Mouse (Mus musculus): ENCODE data around the gene S100a4. TPM values are rescaled to one million over a fixed set of nuclear protein-coding genes. Genes with fewer than 3 reads are reported as not detected.

Gene S100a4
- polyA plus RNA-seq, 1 experiment from 2014 or later = 4.0 TPM

DNA sequence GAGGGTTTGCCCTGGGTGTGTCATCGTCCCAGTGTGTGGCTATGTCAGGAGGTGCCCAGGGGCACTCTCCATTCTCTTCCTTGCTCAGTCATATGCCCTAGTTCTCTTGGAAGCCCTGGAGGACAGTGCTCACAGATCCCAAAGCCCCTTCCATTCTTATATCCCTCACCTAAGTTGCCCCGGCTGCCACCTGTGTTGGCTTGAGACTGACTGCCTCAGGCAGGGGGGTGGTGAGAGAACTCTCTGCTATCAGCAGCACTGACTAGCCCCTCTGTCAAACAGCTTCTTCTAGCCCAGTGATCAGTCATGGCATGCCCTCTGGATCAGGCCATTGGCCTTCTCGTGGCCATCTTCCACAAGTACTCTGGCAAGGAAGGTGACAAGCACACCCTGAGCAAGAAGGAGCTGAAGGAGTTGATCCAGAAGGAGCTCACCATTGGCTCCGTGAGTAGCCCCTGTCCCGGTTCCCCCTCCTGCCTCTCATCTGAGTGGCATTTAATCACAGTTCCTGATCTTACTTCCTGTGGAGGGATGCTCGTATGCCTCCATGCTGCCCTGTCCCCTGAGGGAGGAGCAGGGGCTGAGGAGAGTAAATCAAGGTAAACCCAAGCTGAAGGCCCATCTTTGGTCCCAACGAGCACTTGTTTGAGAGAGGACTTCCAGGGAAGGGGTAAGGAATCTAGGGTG is 10.0 kb downstream of the S100a4 start:
- no peak for TF ChIP-seq EP300 (IDR thresholded peaks at IDR 0.05; ENCODE audit: low read depth)
- no peak for TF ChIP-seq CTCF (IDR thresholded peaks at IDR 0.05; ENCODE audit: low read depth)
- Histone ChIP-seq H3K27ac (ENCODE audit: low read depth) (no peak overlapping the region), H3K9ac (replicated peaks) (no peak overlapping the region; the same call in 1 of the 2 replicates), H3K4me1 (ENCODE audit: insufficient read depth) (peaks cover 4% of the 10 kb centered on the region; the same call in 1 of the 2 replicates), H3K27me3 (ENCODE audit: insufficient read depth, low read length) (no peaks in the 10 kb centered on the region), H3K4me3 (ENCODE audit: low read depth, low read length) (peak overlapping the region; percentile 31), H3K36me3 (replicated peaks; ENCODE audit: insufficient read depth, low read length) (no peaks in the 10 kb centered on the region), H3K9me3 (ENCODE audit: low read length) (no peaks in the 10 kb centered on the region), H3K4me2 (ENCODE audit: low read depth, low read length) (peak overlapping the region; percentile 64)
- DNase-seq (no peak), ATAC-seq (no peak)
- 40% methylated on average over 7 of the region's 7 CpGs for WGBS (ENCODE audit: insufficient replicate concordance)

DNA sequence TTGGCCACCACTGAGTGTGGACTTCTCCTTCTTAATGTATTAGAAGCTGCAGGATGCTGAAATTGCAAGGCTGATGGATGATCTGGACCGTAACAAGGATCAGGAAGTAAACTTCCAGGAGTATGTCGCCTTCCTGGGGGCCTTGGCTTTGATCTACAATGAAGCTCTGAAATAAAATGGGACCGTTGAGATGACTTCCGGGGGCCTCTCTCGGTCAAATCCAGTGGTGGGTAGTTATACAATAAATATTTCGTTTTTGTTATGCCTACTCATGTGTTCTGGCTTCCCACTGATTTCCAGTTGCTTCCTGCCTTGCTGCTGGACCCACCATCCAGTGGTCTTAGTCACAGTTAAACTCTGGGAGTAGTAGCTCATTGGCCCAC is 10.6 kb downstream of the S100a4 start:
- H3K4me3 ChIP-seq (ENCODE audit: low read depth, low read length) = peak overlapping the region; percentile 31; the same call in 1 of the 2 replicates

DNA sequence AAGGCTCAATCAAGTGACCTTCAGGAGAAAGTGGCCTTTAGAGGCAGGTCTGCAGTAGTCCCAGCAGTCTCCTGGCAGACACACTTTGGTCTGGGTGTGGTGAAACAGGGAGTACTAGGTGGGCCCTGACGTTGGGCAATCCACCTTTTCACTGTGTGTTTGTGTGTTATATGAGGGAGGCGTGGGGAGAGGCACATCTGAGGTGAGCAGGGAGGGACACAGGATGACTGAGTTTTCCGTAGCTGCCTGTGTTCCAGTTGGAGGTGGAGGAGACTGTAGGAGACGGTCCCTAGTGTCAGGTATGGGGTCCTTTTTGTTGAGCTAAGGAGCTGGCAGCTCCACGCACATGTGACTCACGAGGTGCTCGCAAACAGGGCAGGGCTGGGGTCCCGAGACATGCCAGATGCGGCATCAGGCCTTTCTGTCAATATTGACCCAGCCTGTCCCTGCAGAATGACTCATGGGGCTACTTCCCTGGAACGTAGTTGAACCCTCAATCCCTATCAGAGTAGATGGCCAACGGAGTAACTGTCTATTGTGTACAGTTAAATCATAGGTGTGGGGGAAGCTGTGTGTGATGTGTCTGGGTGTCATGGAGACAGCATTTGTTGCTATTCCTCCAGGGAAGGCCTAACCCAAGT is 11.2 kb downstream of the S100a4 start:
- Histone ChIP-seq H3K36me3 (replicated peaks; ENCODE audit: insufficient read depth, low read length) (no peaks in the 10 kb centered on the region), H3K4me1 (ENCODE audit: insufficient read depth) (peaks cover 4% of the 10 kb centered on the region; the same call in 1 of the 2 replicates), H3K4me2 (ENCODE audit: low read depth, low read length) (peak overlapping the region; percentile 64), H3K4me3 (ENCODE audit: low read depth, low read length) (no peak overlapping the region), H3K27me3 (ENCODE audit: insufficient read depth, low read length) (no peaks in the 10 kb centered on the region), H3K27ac (ENCODE audit: low read depth) (no peak overlapping the region), H3K9me3 (ENCODE audit: low read length) (no peaks in the 10 kb centered on the region), H3K9ac (replicated peaks) (no peak overlapping the region)
- peak; percentile 50 for ATAC-seq
- no peak for TF ChIP-seq CTCF (IDR thresholded peaks at IDR 0.05; ENCODE audit: low read depth)
- no peak for TF ChIP-seq EP300 (IDR thresholded peaks at IDR 0.05; ENCODE audit: low read depth)
- 62% methylated on average over 11 of the region's 11 CpGs for WGBS (ENCODE audit: insufficient replicate concordance)
- DNase-seq = no peak

More for the DNA sequence above, 10.6 kb downstream of the S100a4 start:
- WGBS (ENCODE audit: insufficient replicate concordance) = 71% methylated on average over 6 of the region's 6 CpGs
- H3K27me3 ChIP-seq (ENCODE audit: insufficient read depth, low read length) = no peaks in the 10 kb centered on the region
- TF ChIP-seq EP300 (IDR thresholded peaks at IDR 0.05; ENCODE audit: low read depth) (no peak), CTCF (IDR thresholded peaks at IDR 0.05; ENCODE audit: low read depth) (no peak)
- no peak overlapping the region for H3K9ac ChIP-seq (replicated peaks)
- H3K4me1 ChIP-seq (ENCODE audit: insufficient read depth) = peaks cover 4% of the 10 kb centered on the region; the same call in 1 of the 2 replicates
- no peaks in the 10 kb centered on the region for H3K36me3 ChIP-seq (replicated peaks; ENCODE audit: insufficient read depth, low read length)
- DNase-seq = no peak
- ATAC-seq = no peak
- no peak overlapping the region for H3K27ac ChIP-seq (ENCODE audit: low read depth)
- H3K4me2 ChIP-seq (ENCODE audit: low read depth, low read length) = peak overlapping the region; percentile 64
- H3K9me3 ChIP-seq (ENCODE audit: low read length) = no peaks in the 10 kb centered on the region

DNA sequence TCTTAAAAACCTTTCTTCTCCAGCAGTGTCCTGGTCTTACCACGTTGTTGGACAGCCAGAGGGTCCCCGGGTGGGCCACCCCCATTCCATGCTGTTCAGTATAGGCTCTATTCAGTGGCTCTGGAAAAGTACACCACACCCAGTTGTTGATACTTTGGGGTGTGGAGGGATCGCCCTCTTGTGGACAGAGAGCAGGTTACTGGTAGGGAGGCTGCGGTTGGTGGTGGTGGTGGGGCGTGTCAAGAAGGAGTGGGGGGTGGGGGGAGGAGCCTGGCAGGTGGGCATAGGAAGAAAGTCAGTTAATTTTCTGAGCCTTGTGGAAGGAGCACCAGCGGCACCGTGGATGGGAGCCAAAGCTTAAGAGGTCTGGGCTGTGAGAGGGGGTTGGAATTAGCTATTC is 11.8 kb downstream of the S100a4 start:
- H3K27ac ChIP-seq (ENCODE audit: low read depth) = no peak overlapping the region
- peak; percentile 85 for TF ChIP-seq CTCF (IDR thresholded peaks at IDR 0.05; ENCODE audit: low read depth)
- no peak for TF ChIP-seq EP300 (IDR thresholded peaks at IDR 0.05; ENCODE audit: low read depth)
- 13% methylated on average over 7 of the region's 7 CpGs for WGBS (ENCODE audit: insufficient replicate concordance)
- peaks cover 4% of the 10 kb centered on the region; the same call in 1 of the 2 replicates for H3K4me1 ChIP-seq (ENCODE audit: insufficient read depth)
- no peaks in the 10 kb centered on the region for H3K36me3 ChIP-seq (replicated peaks; ENCODE audit: insufficient read depth, low read length)
- H3K4me3 ChIP-seq (ENCODE audit: low read depth, low read length) = no peak overlapping the region
- ATAC-seq (peak; percentile 68), DNase-seq (peak; percentile 75)
- H3K4me2 ChIP-seq (ENCODE audit: low read depth, low read length) = no peak overlapping the region
- no peak overlapping the region for H3K9ac ChIP-seq (replicated peaks)
- no peaks in the 10 kb centered on the region for H3K27me3 ChIP-seq (ENCODE audit: insufficient read depth, low read length)
- H3K9me3 ChIP-seq (ENCODE audit: low read length) = no peaks in the 10 kb centered on the region

DNA sequence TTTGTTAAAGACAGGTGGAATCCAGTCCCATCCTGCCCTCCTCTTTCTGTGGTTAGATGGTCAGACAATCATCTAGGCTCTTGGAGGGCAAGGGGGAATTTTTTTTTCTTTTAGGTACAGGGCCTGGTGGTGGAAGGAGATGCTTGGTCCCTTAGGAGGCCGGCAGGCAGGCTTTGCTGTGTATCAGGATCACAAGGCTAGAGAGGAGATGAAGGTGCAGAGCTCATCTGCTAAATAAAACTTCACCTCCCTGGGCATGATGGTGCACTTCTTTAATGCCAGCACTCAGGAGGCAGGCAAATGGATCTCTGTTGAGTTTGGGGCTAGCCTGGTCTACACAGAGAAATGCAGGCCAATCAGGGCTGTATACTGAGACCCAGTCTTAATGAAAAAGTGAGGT is 12.3 kb downstream of the S100a4 start:
- H3K27ac ChIP-seq (ENCODE audit: low read depth) = no peak overlapping the region

DNA sequence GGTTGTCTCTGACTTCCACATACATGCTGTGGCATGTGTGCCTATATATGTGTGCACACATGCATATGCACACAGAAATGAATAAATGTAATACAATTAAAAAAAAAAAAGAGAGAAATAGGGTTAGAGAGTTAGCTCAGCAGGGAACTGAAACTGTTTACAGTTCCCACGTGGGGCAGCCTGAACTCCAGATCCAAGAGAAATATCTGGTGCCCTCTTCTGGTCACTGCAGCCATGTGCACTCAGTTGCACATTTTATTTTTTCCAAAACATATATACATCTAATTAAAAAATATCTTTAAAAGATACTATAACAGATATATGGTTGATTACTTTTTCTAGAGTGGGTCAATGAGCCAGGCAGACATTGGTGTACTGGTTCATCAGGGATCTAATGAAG is 14.0 kb downstream of the S100a4 start:
- H3K4me3 ChIP-seq (ENCODE audit: low read depth, low read length) = no peak overlapping the region
- no peak overlapping the region for H3K27ac ChIP-seq (ENCODE audit: low read depth)
- WGBS (ENCODE audit: insufficient replicate concordance) = 20% methylated on average over 1 of the region's 1 CpGs
- H3K27me3 ChIP-seq (ENCODE audit: insufficient read depth, low read length) = no peaks in the 10 kb centered on the region
- TF ChIP-seq EP300 (IDR thresholded peaks at IDR 0.05; ENCODE audit: low read depth) (no peak), CTCF (IDR thresholded peaks at IDR 0.05; ENCODE audit: low read depth) (peak; percentile 52)
- no peak overlapping the region for H3K9ac ChIP-seq (replicated peaks)
- H3K9me3 ChIP-seq (ENCODE audit: low read length) = no peaks in the 10 kb centered on the region
- DNase-seq = no peak
- H3K4me2 ChIP-seq (ENCODE audit: low read depth, low read length) = no peak overlapping the region
- ATAC-seq = no peak
- peaks cover 4% of the 10 kb centered on the region; the same call in 1 of the 2 replicates for H3K4me1 ChIP-seq (ENCODE audit: insufficient read depth)
- H3K36me3 ChIP-seq (replicated peaks; ENCODE audit: insufficient read depth, low read length) = no peaks in the 10 kb centered on the region

More for the DNA sequence above, 12.3 kb downstream of the S100a4 start:
- Histone ChIP-seq H3K27me3 (ENCODE audit: insufficient read depth, low read length) (no peaks in the 10 kb centered on the region), H3K4me2 (ENCODE audit: low read depth, low read length) (no peak overlapping the region), H3K36me3 (replicated peaks; ENCODE audit: insufficient read depth, low read length) (no peaks in the 10 kb centered on the region), H3K9me3 (ENCODE audit: low read length) (no peaks in the 10 kb centered on the region), H3K4me1 (ENCODE audit: insufficient read depth) (peaks cover 4% of the 10 kb centered on the region; the same call in 1 of the 2 replicates), H3K4me3 (ENCODE audit: low read depth, low read length) (no peak overlapping the region), H3K9ac (replicated peaks) (no peak overlapping the region)
- no peak for DNase-seq
- ATAC-seq = no peak
- TF ChIP-seq EP300 (IDR thresholded peaks at IDR 0.05; ENCODE audit: low read depth) (no peak), CTCF (IDR thresholded peaks at IDR 0.05; ENCODE audit: low read depth) (no peak)
- WGBS (ENCODE audit: insufficient replicate concordance) = 57% methylated on average over 1 of the region's 1 CpGs

Data from liver, postnatal 0 days (tissue).